8 mouse cellular contexts compared by ENCODE assay signal in genomic region chr6:134614723-134615648, GRCm38 (mm10). TPM values are rescaled to one million over a fixed set of nuclear protein-coding genes. Genes with fewer than 3 reads are reported as not detected.
A peak's percentile ranks its signal among the peaks of the same experiment; 100 is the strongest.
DNase-seq lines count a peak whose midpoint lies in the region; ATAC-seq and TF ChIP-seq lines count a peak whose summit lies in the region.

No protein-coding gene starts in this region.

- peak; percentile 19 for DNase-seq in Patski (ENCODE audit: low read depth, low spot score)
- DNase-seq in cerebellum, postnatal 14 days: peak; percentile 92 to 95
- DNase-seq in frontal cortex, postnatal 10 days (ENCODE audit: low spot score in 2 of 2): peak; percentile 63 to 82
- peak; percentile 89 to 91 for DNase-seq in layer of hippocampus, postnatal 10 days (ENCODE audit: low spot score in 2 of 2)
- DNase-seq in lung, postnatal 10 days: peak; percentile 92
- peak; percentile 78 for DNase-seq in ovary, postnatal 14 days (ENCODE audit: low spot score)
- DNase-seq in thymus, postnatal 10 days (ENCODE audit: low spot score in 2 of 2): peak; percentile 46 to 78

- no peak overlapping the region for H3K27ac ChIP-seq in hindbrain, embryonic 12.5 days

- WGBS in hindbrain, embryonic 12.5 days: 24% methylated on average over 16 of the region's 16 CpGs

- no peaks in the 10 kb centered on the region for H3K27me3 ChIP-seq in Patski
- H3K27me3 ChIP-seq in hindbrain, embryonic 12.5 days: no peaks in the 10 kb centered on the region

- H3K4me3 ChIP-seq in hindbrain, embryonic 12.5 days: no peak overlapping the region

- H3K4me2 ChIP-seq in hindbrain, embryonic 12.5 days (replicated peaks): 0 out of 2 replicates have a peak overlapping the region, but pooled peaks have one; percentile 13

- in situ Hi-C loops in Patski (cut with MboI; ENCODE audit: low pct_unique_long_range_greater_than_20kb): loop anchor here (25.0 kb wide), 1 partner anchor 353 kb away; no protein-coding TSS in a partner anchor

- no peaks in the 10 kb centered on the region for H3K4me1 ChIP-seq in hindbrain, embryonic 12.5 days

- CTCF ChIA-PET in Patski (lab: Charles Lee): interaction anchor here (0.7 to 2.1 kb wide), 19 partner anchors 8 to 195 kb away, joined by 3 to 8 read pairs (median 4); no protein-coding TSS in a partner anchor

- POLR2A ChIA-PET in Patski (lab: Charles Lee): interaction anchor here (0.6 to 1.3 kb wide), 4 partner anchors 14 to 186 kb away, joined by 3 to 7 read pairs (median 4); no protein-coding TSS in a partner anchor

- H3K36me3 ChIP-seq in hindbrain, embryonic 12.5 days: no peaks in the 10 kb centered on the region

- no peaks in the 10 kb centered on the region for H3K9me3 ChIP-seq in hindbrain, embryonic 12.5 days (replicated peaks)

- TF ChIP-seq CTCF in Patski (IDR thresholded peaks at IDR 0.05): peak; percentile 97

- no peak overlapping the region for H3K9ac ChIP-seq in hindbrain, embryonic 12.5 days

- ATAC-seq in Patski: peak; percentile 86
- ATAC-seq in hindbrain, embryonic 12.5 days (ENCODE audit: low FRiP score): peak; percentile 61

RNA-seq across cellular contexts. Expression of gene Mansc1, which starts 17.3 kb away (rescaled TPM):
- polyA plus RNA-seq in Patski (2021): not detected
- polyA plus RNA-seq in hindbrain, embryonic 12.5 days (2016; fragmentation: Nextera tagmentation; extraction: Ambion mirVana): 1.3 and 1.6 TPM in 2 replicates
- 1 to 10 TPM; 3.5 to 3.9 TPM for total RNA-seq in layer of hippocampus, postnatal 10 days (2021)

RNA-seq across cellular contexts. Expression of gene Borcs5, which starts 24.3 kb away (rescaled TPM):
- polyA plus RNA-seq in Patski (2021): 15.4 TPM
- polyA plus RNA-seq in hindbrain, embryonic 12.5 days (2016; fragmentation: Nextera tagmentation; extraction: Ambion mirVana): 37.8 and 38.5 TPM in 2 replicates
- 10 to 100 TPM; 25.7 to 26.7 TPM for total RNA-seq in layer of hippocampus, postnatal 10 days (2021)

RNA-seq across cellular contexts. Expression of gene Lrp6, which starts 48.2 kb away (rescaled TPM):
- 36.2 TPM for polyA plus RNA-seq in Patski (2021)
- 38.2 and 39.2 TPM in 2 replicates for polyA plus RNA-seq in hindbrain, embryonic 12.5 days (2016; fragmentation: Nextera tagmentation; extraction: Ambion mirVana)
- 10 to 100 TPM; 52.8 to 58.7 TPM for total RNA-seq in layer of hippocampus, postnatal 10 days (2021)

Comparison
In these comparisons a context has a peak if more than half of its experiments do, and no peak if none do; other contexts are left out.
1. DNase-seq: peak in every context shown above with its lines; median percentile 94 in cerebellum, postnatal 14 days; 92 in lung, postnatal 10 days; 90 in layer of hippocampus, postnatal 10 days; 78 in ovary, postnatal 14 days; 72 in frontal cortex, postnatal 10 days; 62 in thymus, postnatal 10 days; 19 in Patski.